Mouse (Mus musculus) intestine, postnatal 0 days (tissue): ENCODE measurements at regions not wholly inside any gene's neighbourhood (a gene's known extent, or its start where the extent isn't known, plus 50 kb on each side); places are given as distances from the start of the nearest gene placed in this dataset.

ENCODE experiments used
- ATAC-seq: fragments of 200-750 bp; cut with Nextera tagmentation; 2 replicates; pipeline ENCODE4 v1.8.0; 2017; ENCODE audit warnings: mild to moderate bottlenecking, moderate TSS enrichment, moderate library complexity
- H3K27ac ChIP-seq: fragments of 300-500 bp; sonication (generic); 2 replicates; pipeline ENCODE4 v1.5.1; 2014; ENCODE audit warnings: mild to moderate bottlenecking, low read depth, low read length, moderate library complexity
- H3K27me3 ChIP-seq: fragments of 300-500 bp; sonication (generic); replicated peaks from 2 replicates; pipeline ENCODE4 v1.6.1; 2014; ENCODE audit warnings: low read length, mixed read lengths; ENCODE audit not compliant: control insufficient read depth, insufficient read depth
- H3K36me3 ChIP-seq: fragments of 300-500 bp; sonication (generic); 2 replicates; pipeline ENCODE4 v1.6.1; 2014; ENCODE audit warnings: mild to moderate bottlenecking, moderate library complexity; ENCODE audit not compliant: control insufficient read depth, insufficient read depth
- H3K4me1 ChIP-seq: fragments of 300-500 bp; sonication (generic); replicated peaks from 2 replicates; pipeline ENCODE4 v1.6.1; 2014; ENCODE audit warnings: antibody characterized with exemption, low read length, mixed read lengths; ENCODE audit not compliant: control insufficient read depth, insufficient read depth
- H3K4me2 ChIP-seq: fragments of 300-500 bp; sonication (generic); replicated peaks from 2 replicates; pipeline ENCODE4 v1.6.1; 2014; ENCODE audit warnings: low read depth, mild to moderate bottlenecking, moderate library complexity
- H3K4me3 ChIP-seq: fragments of 300-500 bp; sonication (generic); 2 replicates; pipeline ENCODE4 v1.5.1; 2014; ENCODE audit warnings: low read depth, low read length
- H3K9ac ChIP-seq: fragments of 300-500 bp; sonication (generic); 2 replicates; pipeline ENCODE4 v1.6.1; 2014; ENCODE audit warnings: mild to moderate bottlenecking, low read depth, low read length
- H3K9me3 ChIP-seq: fragments of 300-500 bp; sonication (generic); 2 replicates; pipeline ENCODE4 v1.6.1; 2016; ENCODE audit warnings: mixed run types; ENCODE audit not compliant: control insufficient read depth
- CTCF ChIP-seq: sonication (generic); IDR thresholded peaks from 2 replicates; pipeline ENCODE4 v1.5.1; 2016; ENCODE audit warnings: low read depth, mild to moderate bottlenecking, control low read depth, antibody characterized with exemption, moderate library complexity
- WGBS: fragments of 180-500 bp; shearing (Covaris S2); extraction: QIAGEN DNeasy Blood & Tissue Kit; methylation state at CpG from one replicate; pipeline ENCODE4 v1.1.7; 2014; 5-methylcytosine and 5-hydroxymethylcytosine counted together

GRCm38 (mm10) chr14:106190721-106191120, 84.7 kb downstream of the Trim52 start:
- H3K27me3 ChIP-seq = no peaks in the 10 kb centered on the region
- WGBS = 73% methylated on average over 4 of the region's 4 CpGs
- H3K9ac ChIP-seq = no peak overlapping the region
- no peak overlapping the region for H3K4me3 ChIP-seq
- TF ChIP-seq CTCF = no peak
- no peaks in the 10 kb centered on the region for H3K36me3 ChIP-seq
- no peak overlapping the region for H3K4me2 ChIP-seq
- no peaks in the 10 kb centered on the region for H3K9me3 ChIP-seq
- ATAC-seq = no peak
- no peaks in the 10 kb centered on the region for H3K4me1 ChIP-seq
- H3K27ac ChIP-seq = no peak overlapping the region

GRCm38 (mm10) chr14:106193583-106193982, 87.6 kb downstream of the Trim52 start:
- Histone ChIP-seq H3K4me3 (no peak overlapping the region), H3K4me2 (no peak overlapping the region), H3K27ac (no peak overlapping the region), H3K9me3 (no peaks in the 10 kb centered on the region), H3K4me1 (no peaks in the 10 kb centered on the region), H3K27me3 (no peaks in the 10 kb centered on the region), H3K36me3 (no peaks in the 10 kb centered on the region), H3K9ac (no peak overlapping the region)
- no peak for TF ChIP-seq CTCF
- ATAC-seq = no peak
- WGBS = 61% methylated on average over 2 of the region's 2 CpGs

- Histone ChIP-seq H3K9ac (no peak overlapping the region), H3K9me3 (no peaks in the 10 kb centered on the region), H3K27ac (no peak overlapping the region), H3K4me3 (no peak overlapping the region), H3K27me3 (no peaks in the 10 kb centered on the region), H3K4me1 (no peaks in the 10 kb centered on the region), H3K36me3 (no peaks in the 10 kb centered on the region), H3K4me2 (no peak overlapping the region)
- no peak for ATAC-seq
- no peak for TF ChIP-seq CTCF
- WGBS = 88% methylated on average over 1 of the region's 1 CpGs
These were observed 88.1 kb downstream of the Trim52 start for GRCm38 (mm10) chr14:106194104-106194503.

GRCm38 (mm10) chr14:106197826-106198225, 91.8 kb downstream of the Trim52 start:
- no peak for TF ChIP-seq CTCF
- H3K27ac ChIP-seq = no peak overlapping the region
- H3K4me3 ChIP-seq = no peak overlapping the region
- no peak overlapping the region for H3K9ac ChIP-seq
- H3K4me1 ChIP-seq = no peaks in the 10 kb centered on the region
- H3K27me3 ChIP-seq = no peaks in the 10 kb centered on the region
- ATAC-seq = no peak
- no peak overlapping the region for H3K4me2 ChIP-seq
- H3K36me3 ChIP-seq = no peaks in the 10 kb centered on the region
- H3K9me3 ChIP-seq = no peaks in the 10 kb centered on the region
- 49% methylated on average over 1 of the region's 1 CpGs for WGBS

GRCm38 (mm10) chr14:106199109-106199508, 93.1 kb downstream of the Trim52 start:
- Histone ChIP-seq H3K27me3 (no peaks in the 10 kb centered on the region), H3K4me3 (no peak overlapping the region), H3K27ac (no peak overlapping the region), H3K9me3 (no peaks in the 10 kb centered on the region), H3K4me1 (no peaks in the 10 kb centered on the region), H3K36me3 (no peaks in the 10 kb centered on the region), H3K9ac (no peak overlapping the region), H3K4me2 (no peak overlapping the region)
- 78% methylated on average over 2 of the region's 2 CpGs for WGBS
- no peak for ATAC-seq
- TF ChIP-seq CTCF = no peak

GRCm38 (mm10) chr14:106199536-106200319, 93.7 kb downstream of the Trim52 start:
- WGBS = 50% methylated on average over 1 of the region's 1 CpGs
- TF ChIP-seq CTCF = no peak

GRCm38 (mm10) chr14:106211062-106211461, 105.1 kb downstream of the Trim52 start:
- no peak for TF ChIP-seq CTCF
- no peaks in the 10 kb centered on the region for H3K9me3 ChIP-seq
- no peak overlapping the region for H3K4me2 ChIP-seq
- no peak for ATAC-seq
- H3K4me3 ChIP-seq = no peak overlapping the region
- no peaks in the 10 kb centered on the region for H3K27me3 ChIP-seq
- no peaks in the 10 kb centered on the region for H3K4me1 ChIP-seq
- no peaks in the 10 kb centered on the region for H3K36me3 ChIP-seq
- H3K27ac ChIP-seq = no peak overlapping the region
- WGBS = 55% methylated on average over 2 of the region's 2 CpGs
- no peak overlapping the region for H3K9ac ChIP-seq

More at GRCm38 (mm10) chr14:106199536-106200319, 93.7 kb downstream of the Trim52 start:
- Histone ChIP-seq H3K9ac (no peak overlapping the region), H3K4me1 (no peaks in the 10 kb centered on the region), H3K4me3 (no peak overlapping the region), H3K36me3 (no peaks in the 10 kb centered on the region), H3K27ac (no peak overlapping the region), H3K4me2 (no peak overlapping the region), H3K27me3 (no peaks in the 10 kb centered on the region), H3K9me3 (no peaks in the 10 kb centered on the region)
- ATAC-seq = no peak
